12 mouse cellular contexts compared by ENCODE assay signal in genomic region chr17:70942478-70942877, GRCm38 (mm10).
"Had no signal": no experiment of that assay in that cellular context is flagged by ENCODE, and none has a peak within 500 bp of the region (broad histone marks: within the 10 kb centered on the region; RNA-seq: fewer than 3 reads in every experiment).

No protein-coding gene starts in this region.

- H3K36me3 ChIP-seq: limb, embryonic 15.5 days; liver, embryonic 12.5 days; lung, embryonic 15.5 days; midbrain, embryonic 15.5 days; neural tube, embryonic 12.5 days had no signal

- H3K9me3 ChIP-seq: limb, embryonic 15.5 days; liver, embryonic 12.5 days; lung, embryonic 15.5 days; midbrain, embryonic 15.5 days; neural tube, embryonic 12.5 days had no signal

- H3K9ac ChIP-seq: limb, embryonic 15.5 days; liver, embryonic 12.5 days; lung, embryonic 15.5 days; midbrain, embryonic 15.5 days; neural tube, embryonic 12.5 days had no signal

- ATAC-seq: liver, embryonic 12.5 days; midbrain, embryonic 15.5 days had no signal

- H3K27ac ChIP-seq: limb, embryonic 15.5 days; liver, embryonic 12.5 days; lung, embryonic 15.5 days; midbrain, embryonic 15.5 days; neural tube, embryonic 12.5 days had no signal

- H3K27me3 ChIP-seq: limb, embryonic 15.5 days; liver, embryonic 12.5 days; lung, embryonic 15.5 days; midbrain, embryonic 15.5 days; neural tube, embryonic 12.5 days had no signal

- H3K4me2 ChIP-seq: limb, embryonic 15.5 days; liver, embryonic 12.5 days; lung, embryonic 15.5 days; midbrain, embryonic 15.5 days; neural tube, embryonic 12.5 days had no signal

- H3K4me3 ChIP-seq: limb, embryonic 15.5 days; liver, embryonic 12.5 days; lung, embryonic 15.5 days; midbrain, embryonic 15.5 days; neural tube, embryonic 12.5 days had no signal

- H3K4me1 ChIP-seq: limb, embryonic 15.5 days; lung, embryonic 15.5 days; midbrain, embryonic 15.5 days; neural tube, embryonic 12.5 days had no signal

- DNase-seq: kidney, adult 8-10 months; kidney, postnatal 25 days; retina, postnatal 1 day; right cerebral cortex, postnatal 4 days; spleen, adult 18-20 months; thymus, adult 18-20 months; thymus, postnatal 4 days had no signal
